Mouse (Mus musculus): ENCODE data around the gene Klhl2.

DNA sequence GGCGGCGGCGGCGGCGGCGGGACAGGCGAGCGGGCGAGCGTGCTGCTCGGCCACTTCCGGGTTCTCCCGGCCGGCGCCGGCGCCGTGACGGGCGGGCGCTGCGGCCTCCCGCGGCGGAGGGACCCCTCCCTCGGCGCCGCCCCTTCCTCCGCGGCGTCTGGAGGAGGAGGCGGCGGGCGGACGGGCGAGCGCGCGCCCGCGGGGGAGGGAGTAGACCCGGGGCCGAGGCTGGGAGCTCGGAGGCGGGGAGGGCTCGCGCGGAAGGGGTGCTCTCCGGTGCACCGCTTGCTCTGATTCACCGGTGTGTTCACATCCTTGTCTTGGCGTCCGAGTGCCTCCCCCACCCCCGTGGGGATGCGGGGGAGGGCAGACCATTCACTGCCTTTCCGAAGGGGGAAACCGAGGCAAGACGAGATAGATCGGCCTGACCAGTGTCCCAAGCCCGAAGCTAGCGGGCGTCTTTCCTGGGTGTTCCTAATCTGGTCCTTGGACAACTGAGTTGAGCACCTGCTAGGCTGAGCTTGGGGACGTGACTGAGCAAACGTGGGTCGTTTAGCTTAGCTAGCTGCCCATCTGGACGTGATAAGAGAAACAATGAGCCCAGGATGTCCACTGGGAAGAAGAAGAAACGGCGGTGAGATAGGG is at the start of gene Klhl2:
- TF ChIP-seq POLR2A (IDR thresholded peaks at IDR 0.05; ENCODE audit: borderline replicate concordance, low read depth, low read length) (no peak), CTCF (IDR thresholded peaks at IDR 0.05; ENCODE audit: low read depth, low read length) (no peak)

Measured in bone marrow macrophage, adult 2 months (primary cell).